Mouse (Mus musculus): ENCODE measurements around the gene Olfr1206. TPM values are rescaled to one million over a fixed set of nuclear protein-coding genes. Genes with fewer than 3 reads are reported as not detected.

Olfr1206 gene
- not detected in 2 replicates for polyA plus RNA-seq (2012; rRNA removed; ENCODE audit: low replicate concordance)

GRCm38 (mm10) chr2:88862931-88863330 is at the start of gene Olfr1206:
Gene Olfr1206 (plus strand): TSS chr2:88863231.

GRCm38 (mm10) chr2:88814196-88814595 is 48.8 kb upstream of the Olfr1206 start, which contains the start of gene Olfr1202:
Gene Olfr1202 (plus strand): TSS chr2:88814496.

GRCm38 (mm10) chr2:88829437-88829836 is 33.6 kb upstream of the Olfr1206 start, which contains the start of gene Olfr1205:
Gene Olfr1205 (plus strand): TSS chr2:88829737.

GRCm38 (mm10) chr2:88848992-88849391 is 14.0 kb upstream of the Olfr1206 start, which contains the start of gene Olfr1204:
Gene Olfr1204 (plus strand): TSS chr2:88849292.

GRCm38 (mm10) chr2:88902211-88902610 is 39.2 kb downstream of the Olfr1206 start, which contains the start of gene Olfr1208:
Gene Olfr1208 (minus strand): TSS chr2:88902311.

GRCm38 (mm10) chr2:88915057-88915456 is 52.0 kb downstream of the Olfr1206 start, which contains the start of gene Olfr1209:
Gene Olfr1209 (minus strand): TSS chr2:88915157.

Other genes with a start within 250 kb of the Olfr1206 start
- gene Olfr1191-ps1, start 222.7 kb upstream of the Olfr1206 start, polyA plus RNA-seq (2012; rRNA removed; ENCODE audit: low replicate concordance), result not detected in 2 replicates
- gene Olfr1192-ps1, start 214.7 kb upstream of the Olfr1206 start, polyA plus RNA-seq (2012; rRNA removed; ENCODE audit: low replicate concordance), result not detected in 2 replicates
- gene Olfr1193, start 187.6 kb upstream of the Olfr1206 start, polyA plus RNA-seq (2012; rRNA removed; ENCODE audit: low replicate concordance), result not detected in 2 replicates
- not detected in 2 replicates for gene Olfr1195, start 174.0 kb upstream of the Olfr1206 start, polyA plus RNA-seq (2012; rRNA removed; ENCODE audit: low replicate concordance)
- not detected in 2 replicates for gene Olfr1196, start 158.6 kb upstream of the Olfr1206 start, polyA plus RNA-seq (2012; rRNA removed; ENCODE audit: low replicate concordance)
- not detected in 2 replicates for gene Olfr1197, start 130.9 kb upstream of the Olfr1206 start, polyA plus RNA-seq (2012; rRNA removed; ENCODE audit: low replicate concordance)
- gene Olfr1198, start 111.9 kb upstream of the Olfr1206 start, polyA plus RNA-seq (2012; rRNA removed; ENCODE audit: low replicate concordance), result not detected in 2 replicates
- gene Olfr1199, start 102.8 kb upstream of the Olfr1206 start, polyA plus RNA-seq (2012; rRNA removed; ENCODE audit: low replicate concordance), result not detected in 2 replicates
- not detected in 2 replicates for gene Olfr1200, start 92.7 kb upstream of the Olfr1206 start, polyA plus RNA-seq (2012; rRNA removed; ENCODE audit: low replicate concordance)
- not detected in 2 replicates for gene Olfr1201, start 70.2 kb upstream of the Olfr1206 start, polyA plus RNA-seq (2012; rRNA removed; ENCODE audit: low replicate concordance)
- gene Olfr1202, start 48.7 kb upstream of the Olfr1206 start, polyA plus RNA-seq (2012; rRNA removed; ENCODE audit: low replicate concordance), result not detected in 2 replicates
- not detected in 2 replicates for gene Olfr1205, start 33.5 kb upstream of the Olfr1206 start, polyA plus RNA-seq (2012; rRNA removed; ENCODE audit: low replicate concordance)
- gene Olfr1204, start 13.9 kb upstream of the Olfr1206 start, polyA plus RNA-seq (2012; rRNA removed; ENCODE audit: low replicate concordance), result not detected in 2 replicates
- not detected in 2 replicates for gene Olfr1208, start 39.1 kb downstream of the Olfr1206 start, polyA plus RNA-seq (2012; rRNA removed; ENCODE audit: low replicate concordance)
- not detected in 2 replicates for gene Olfr1209, start 51.9 kb downstream of the Olfr1206 start, polyA plus RNA-seq (2012; rRNA removed; ENCODE audit: low replicate concordance)
- gene Olfr1211, start 74.9 kb downstream of the Olfr1206 start, polyA plus RNA-seq (2012; rRNA removed; ENCODE audit: low replicate concordance), result not detected in 2 replicates
- not detected in 2 replicates for gene Olfr1212, start 90.7 kb downstream of the Olfr1206 start, polyA plus RNA-seq (2012; rRNA removed; ENCODE audit: low replicate concordance)
- gene Gm13762, start 117.0 kb downstream of the Olfr1206 start, polyA plus RNA-seq (2012; rRNA removed; ENCODE audit: low replicate concordance), result not detected in 2 replicates
- gene Olfr1214, start 129.4 kb downstream of the Olfr1206 start, polyA plus RNA-seq (2012; rRNA removed; ENCODE audit: low replicate concordance), result not detected in 2 replicates
- gene Olfr1215, start 143.7 kb downstream of the Olfr1206 start, polyA plus RNA-seq (2012; rRNA removed; ENCODE audit: low replicate concordance), result not detected in 2 replicates
- gene Olfr1216, start 155.1 kb downstream of the Olfr1206 start, polyA plus RNA-seq (2012; rRNA removed; ENCODE audit: low replicate concordance), result not detected in 2 replicates
- gene Olfr1217, start 168.8 kb downstream of the Olfr1206 start, polyA plus RNA-seq (2012; rRNA removed; ENCODE audit: low replicate concordance), result not detected in 2 replicates
- not detected in 2 replicates for gene Olfr1218, start 198.0 kb downstream of the Olfr1206 start, polyA plus RNA-seq (2012; rRNA removed; ENCODE audit: low replicate concordance)
- gene Olfr1219, start 220.3 kb downstream of the Olfr1206 start, polyA plus RNA-seq (2012; rRNA removed; ENCODE audit: low replicate concordance), result not detected in 2 replicates
- gene Olfr1220, start 243.6 kb downstream of the Olfr1206 start, polyA plus RNA-seq (2012; rRNA removed; ENCODE audit: low replicate concordance), result not detected in 2 replicates